Mouse (Mus musculus) B cell, adult 2 months (primary cell): Measurements from ENCODE around the gene Homer2.

Experiments used
- DNase-seq, 2 experiments: peaks; one replicate each; pipeline ENCODE4 v3.0.0; 2022

The Homer2 gene

DNA sequence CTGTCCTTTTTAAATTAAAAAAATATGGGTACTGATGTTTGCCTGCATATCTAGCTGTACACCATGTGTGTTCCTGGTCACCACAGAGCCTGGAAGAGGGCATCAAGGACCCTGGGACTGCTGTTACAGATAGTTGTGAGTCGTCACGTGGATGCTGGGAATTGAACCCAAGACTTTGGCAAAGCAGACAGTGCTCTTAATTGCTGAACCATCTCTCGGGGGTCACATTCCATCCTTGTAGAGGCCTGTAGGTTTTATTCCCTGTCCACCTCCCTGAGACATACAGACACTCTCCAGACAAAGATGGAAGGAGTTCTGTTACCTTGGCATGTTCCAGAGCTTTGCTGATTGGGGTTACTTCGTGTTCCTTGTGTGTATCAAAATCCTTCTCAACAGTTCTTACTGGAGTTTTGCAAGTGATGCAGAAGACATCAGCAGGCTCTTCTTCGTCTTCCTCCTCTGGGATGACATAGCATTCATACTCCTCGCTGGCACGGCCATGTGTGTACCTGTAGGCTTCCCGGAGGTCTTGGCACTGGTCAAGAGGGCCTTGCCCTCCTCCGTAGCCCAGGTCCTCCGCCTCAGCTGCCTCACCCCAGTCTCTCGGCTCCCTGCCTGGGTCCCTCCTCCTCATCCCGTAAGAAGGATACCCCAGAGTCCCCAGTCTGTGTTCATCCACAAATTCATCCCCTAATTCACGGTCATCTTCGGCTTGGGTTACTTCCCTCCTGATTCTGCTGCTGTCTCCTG is 147.9 kb downstream of the Homer2 start:
- no peak for DNase-seq

DNA sequence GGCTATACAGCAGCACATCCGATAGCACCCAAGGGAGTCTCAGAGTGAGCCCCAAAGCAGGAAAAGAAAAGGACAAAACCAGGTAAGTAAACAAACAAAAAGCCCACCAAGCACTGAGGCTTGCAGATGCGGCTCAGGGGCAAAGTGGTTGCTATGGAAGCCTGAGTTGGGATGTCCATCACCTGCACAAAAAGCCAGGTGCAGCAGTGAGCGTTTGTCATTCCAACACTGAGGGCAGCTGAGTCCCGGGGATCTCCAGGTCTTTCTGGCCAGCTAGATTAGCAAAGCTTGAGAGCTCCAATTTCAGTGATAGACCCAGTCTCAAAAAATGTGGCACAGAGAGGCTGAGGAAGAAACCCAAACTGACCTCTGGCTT is 149.4 kb downstream of the Homer2 start:
- no peak for DNase-seq

DNA sequence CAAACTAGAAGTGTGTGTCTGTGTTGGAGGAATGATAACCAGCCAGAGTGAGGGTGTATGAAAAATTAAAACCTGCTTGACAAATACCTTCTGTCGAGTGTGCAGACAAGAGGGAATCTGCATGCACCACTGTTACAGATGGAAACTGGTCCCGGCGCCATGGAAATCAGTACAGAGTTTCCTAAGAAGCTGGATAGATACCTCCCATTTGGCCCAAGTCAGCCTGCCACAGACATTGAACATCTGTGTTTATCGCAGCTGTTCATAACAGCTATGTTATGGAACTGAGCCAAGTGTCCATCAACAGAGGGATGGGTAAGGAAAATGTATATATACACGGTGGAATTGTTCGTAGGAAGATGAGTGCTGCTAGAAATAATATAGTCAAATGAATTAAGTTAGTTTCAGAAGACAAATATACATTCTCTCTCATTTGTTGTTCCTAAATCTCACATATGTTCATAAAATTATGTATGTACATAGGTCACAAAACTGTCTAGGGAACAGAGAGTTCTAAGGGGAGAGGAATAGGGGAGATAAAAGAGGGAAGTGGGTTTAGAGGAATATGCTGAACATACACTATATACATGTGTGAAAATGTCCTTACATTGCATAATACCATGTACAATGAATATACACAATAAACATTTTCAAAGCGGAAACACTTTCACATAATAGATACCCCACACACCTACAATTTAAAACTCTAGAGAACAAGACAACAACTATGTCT is 149.9 kb downstream of the Homer2 start:
- no peak for DNase-seq

DNA sequence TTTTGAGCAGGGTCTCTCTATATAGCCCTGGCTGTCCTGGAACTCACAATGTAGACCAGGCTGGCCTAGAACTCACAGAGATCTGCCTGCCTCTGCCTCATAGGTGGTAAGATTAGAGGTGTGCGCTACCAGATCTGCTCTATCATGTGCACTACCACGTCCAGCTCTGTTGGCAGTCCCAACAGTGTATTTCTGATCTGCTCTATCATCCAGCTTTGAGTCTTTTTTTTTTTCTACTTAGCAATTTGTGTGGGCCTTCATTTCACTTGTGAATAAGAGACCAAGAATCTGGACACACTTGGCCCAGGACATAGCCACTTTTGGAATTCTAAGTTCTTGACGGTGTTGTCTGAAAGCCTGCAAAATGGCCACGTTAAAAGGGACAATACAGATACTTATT is 150.5 kb downstream of the Homer2 start:
- DNase-seq = no peak

DNA sequence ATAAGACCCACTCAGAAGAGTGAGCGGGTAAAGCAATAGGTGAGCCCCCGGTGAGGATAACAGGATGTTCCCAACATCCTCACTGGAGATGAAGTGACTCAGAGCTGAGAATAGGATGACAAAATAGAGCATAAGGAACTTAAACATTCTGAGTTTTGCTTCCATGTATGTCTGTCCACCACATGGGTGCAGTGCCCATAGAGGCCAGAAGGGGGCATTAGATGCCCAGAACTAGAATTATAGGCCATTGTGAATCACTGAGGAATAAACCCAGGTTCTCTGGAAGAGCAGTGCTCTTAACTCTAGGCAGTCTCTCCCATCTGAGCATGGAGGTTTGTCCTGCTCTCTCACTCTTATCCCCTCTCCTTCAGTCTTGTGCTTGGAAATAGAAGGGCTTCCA is 153.0 kb downstream of the Homer2 start:
- peak; percentile 33 to 34 for DNase-seq

DNA sequence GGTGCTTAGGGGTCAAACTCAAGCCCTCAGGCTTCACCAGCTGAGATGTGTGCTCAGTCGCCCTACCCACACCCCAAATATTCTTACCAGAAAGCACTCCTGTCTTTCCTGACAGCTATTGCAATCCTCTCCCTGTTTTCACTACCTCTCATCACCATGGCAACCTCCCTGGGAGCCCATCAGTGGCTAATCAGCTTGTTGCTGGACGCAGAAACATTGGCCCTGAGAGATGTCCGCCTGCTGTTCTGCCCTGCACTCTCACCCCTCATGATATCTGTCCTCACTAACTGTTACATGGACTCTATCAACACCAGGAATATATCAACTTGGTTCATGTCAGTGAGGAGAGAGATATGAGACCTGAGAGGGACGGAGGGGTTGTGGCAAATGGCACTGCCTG is 153.7 kb downstream of the Homer2 start:
- DNase-seq = no peak
